Mouse (Mus musculus) common myeloid progenitor, adult 5-6 weeks (primary cell): ENCODE measurements around the gene Ahcyl2. TPM values are rescaled to one million over a fixed set of nuclear protein-coding genes. Genes with fewer than 3 reads are reported as not detected.
"Not testable (repeated sequence)": the region's sequence is repeated elsewhere in the genome, so short reads cannot be mapped to it uniquely, and the experiment has no call there.

Source experiments
- ATAC-seq: replicated peaks from 2 replicates; pipeline ENCODE4 v1.8.0; 2016; ENCODE audit warnings: low read depth, mild to moderate bottlenecking, moderate TSS enrichment, inconsistent platforms; ENCODE audit not compliant: poor library complexity, severe bottlenecking
- total RNA-seq: library from RNA; stranded (forward); fragments of 200-1000, 187-1606 nt; gene quantifications from 2 replicates; pipeline ENCODE4 v1.2.3, GENCODE M21; 2017

Gene Ahcyl2
- 24.1 and 25.4 TPM in 2 replicates for total RNA-seq

- peak; percentile 91 for ATAC-seq
Measured at GRCm38 (mm10) chr6:29767813-29768660, at the start of gene Ahcyl2. Ahcyl2 (plus strand) TSS chr6:29768011.

- peak; percentile 73 for ATAC-seq
Measured at GRCm38 (mm10) chr6:29718894-29719329, 48.9 kb upstream of the Ahcyl2 start.

GRCm38 (mm10) chr6:29721890-29722289 is 45.9 kb upstream of the Ahcyl2 start:
- no peak for ATAC-seq

- ATAC-seq, result no peak
Measured at GRCm38 (mm10) chr6:29726576-29727200, 41.1 kb upstream of the Ahcyl2 start.

GRCm38 (mm10) chr6:29728035-29728434 is 39.8 kb upstream of the Ahcyl2 start:
- ATAC-seq, result no peak

- peak; percentile 58; the same call in 1 of the 2 replicates for ATAC-seq
Measured at GRCm38 (mm10) chr6:29729491-29729890, 38.3 kb upstream of the Ahcyl2 start.

- ATAC-seq, result peak; percentile 70
Measured at GRCm38 (mm10) chr6:29735336-29735688, 32.5 kb upstream of the Ahcyl2 start, which contains the start of gene Smo. Smo (plus strand) TSS chr6:29735503.

GRCm38 (mm10) chr6:29735689-29736451 is 31.9 kb upstream of the Ahcyl2 start:
- peak; percentile 77 for ATAC-seq

- ATAC-seq, result no peak
Measured at GRCm38 (mm10) chr6:29736610-29737458, 31.0 kb upstream of the Ahcyl2 start.

GRCm38 (mm10) chr6:29751466-29752152 is 16.2 kb upstream of the Ahcyl2 start:
- ATAC-seq, result no peak

- ATAC-seq, result no peak
Measured at GRCm38 (mm10) chr6:29753336-29753735, 14.5 kb upstream of the Ahcyl2 start.

- no peak for ATAC-seq
Measured at GRCm38 (mm10) chr6:29756001-29756400, 11.8 kb upstream of the Ahcyl2 start.

GRCm38 (mm10) chr6:29756476-29756875 is 11.3 kb upstream of the Ahcyl2 start:
- ATAC-seq, result no peak

GRCm38 (mm10) chr6:29758417-29758816 is 9.4 kb upstream of the Ahcyl2 start:
- ATAC-seq, result peak; percentile 59

- no peak for ATAC-seq
Measured at GRCm38 (mm10) chr6:29759012-29759679, 8.7 kb upstream of the Ahcyl2 start.

GRCm38 (mm10) chr6:29760397-29760796 is 7.4 kb upstream of the Ahcyl2 start:
- not testable (repeated sequence) for ATAC-seq

GRCm38 (mm10) chr6:29761282-29761681 is 6.5 kb upstream of the Ahcyl2 start:
- no peak for ATAC-seq

GRCm38 (mm10) chr6:29762524-29762923 is 5.3 kb upstream of the Ahcyl2 start:
- peak; percentile 50; the same call in 1 of the 2 replicates for ATAC-seq

- ATAC-seq, result no peak
Measured at GRCm38 (mm10) chr6:29766874-29767273, 937 bp upstream of the Ahcyl2 start.
